ENCODE assay signal across 13 mouse cellular contexts in the genomic region with DNA sequence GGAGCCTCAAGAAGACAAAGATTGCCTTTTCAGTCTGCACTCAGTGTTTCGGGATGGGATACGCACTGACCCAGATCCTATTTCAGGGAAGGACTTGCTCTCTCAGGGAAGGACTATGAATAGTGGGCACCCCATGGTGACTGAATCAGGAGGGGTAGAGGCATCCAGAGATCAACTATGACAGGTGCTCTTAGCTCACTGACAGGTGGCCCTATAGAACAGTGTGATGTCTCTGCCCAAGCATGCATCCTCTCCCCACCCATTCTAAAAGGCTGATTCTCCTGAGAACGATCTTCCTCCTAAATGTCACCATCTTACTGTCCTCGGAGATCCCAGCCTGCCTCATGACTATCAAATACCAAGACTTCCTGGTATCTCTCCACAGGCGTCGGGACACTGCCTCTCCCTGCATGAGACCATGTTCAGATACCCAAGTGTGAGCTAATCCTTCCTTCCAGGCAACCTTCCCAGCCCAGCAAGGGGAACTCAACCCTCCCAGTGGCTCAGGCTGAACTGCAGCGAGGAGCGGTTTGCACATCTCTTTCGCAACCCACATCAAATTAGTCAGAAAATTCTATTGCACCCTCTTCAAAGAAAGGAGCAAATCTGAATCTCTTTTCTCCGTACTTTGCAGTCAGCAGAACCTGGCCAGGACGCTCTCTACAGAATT.
A peak's percentile ranks its signal among the peaks of the same experiment; 100 is the strongest.
DNase-seq lines count a peak whose midpoint lies in the region; ATAC-seq and TF ChIP-seq lines count a peak whose summit lies in the region.
"Had no signal": no experiment of that assay in that cellular context is flagged by ENCODE, and none has a peak within 500 bp of the region (broad histone marks: within the 10 kb centered on the region; RNA-seq: fewer than 3 reads in every experiment).

No protein-coding gene starts in this region.

- peak; percentile 75 for ATAC-seq in common myeloid progenitor, adult 5-6 weeks (replicated peaks; ENCODE audit: low read depth, poor library complexity, severe bottlenecking)
- ATAC-seq in monocyte, adult 5-6 weeks (replicated peaks; ENCODE audit: insufficient number of reproducible peaks, low FRiP score, low TSS enrichment, poor library complexity, severe bottlenecking): peak; percentile 56; the same call in 1 of the 2 replicates

- intact Hi-C loops in left cerebral cortex, postnatal 25 days (cut with DNase I): no loop called here

- DNase-seq in adrenal gland, adult 2 months: peak; percentile 47
- no peak for DNase-seq in adrenal gland, postnatal 25 days
- DNase-seq in layer of hippocampus, adult 2 months (ENCODE audit: low spot score in 2 of 2): no peak
- no peak for DNase-seq in layer of hippocampus, postnatal 25 days (ENCODE audit: extremely low spot score in 1 of 2, low spot score in 1 of 2)
- DNase-seq in left cerebral cortex, postnatal 25 days (ENCODE audit: low spot score in 2 of 2): no peak
- no peak for DNase-seq in kidney, postnatal 10 days
- DNase-seq: right cerebral cortex, postnatal 4 days had no signal

- 0 out of 2 replicates have a peak, but pooled peaks have one; percentile 3 for TF ChIP-seq CTCF in layer of hippocampus, adult 2 months (conservative IDR thresholded peaks at IDR 0.05)

- no peak overlapping the region for H3K27ac ChIP-seq in layer of hippocampus, adult 2 months
- H3K27ac ChIP-seq: forebrain, embryonic 10.5 days; heart, embryonic 13.5 days; hindbrain, embryonic 15.5 days; limb, embryonic 13.5 days had no signal

- H3K4me3 ChIP-seq in layer of hippocampus, adult 2 months: no peak overlapping the region
- H3K4me3 ChIP-seq: forebrain, embryonic 10.5 days; heart, embryonic 13.5 days; hindbrain, embryonic 15.5 days; limb, embryonic 13.5 days had no signal
